Mouse (Mus musculus) hematopoietic stem cell, adult 5-6 weeks (primary cell): ENCODE results near the gene Paox. TPM values are rescaled to one million over a fixed set of nuclear protein-coding genes. Genes with fewer than 3 reads are reported as not detected.

ENCODE experiments used
- ATAC-seq, 2 experiments: fragments of 125-278 bp in 1 of 2; replicated peaks in 1 of 2; 2 replicates each; pipeline ENCODE4 v1.8.0; 2016 to 2017; ENCODE audit warnings: inconsistent platforms in 2 of 2, mild to moderate bottlenecking in 2 of 2, moderate number of reproducible peaks in 2 of 2, low read depth in 1 of 2, moderate TSS enrichment in 1 of 2; ENCODE audit not compliant: low FRiP score in 2 of 2, poor library complexity in 2 of 2, severe bottlenecking in 2 of 2, insufficient read depth in 1 of 2, low TSS enrichment in 1 of 2
- total RNA-seq: library from RNA; stranded (forward); fragments of 172-1452, 232-1000 nt; gene quantifications from 2 replicates; pipeline ENCODE4 v1.2.3, GENCODE M21; 2017

Paox gene
- total RNA-seq, 1 experiment from 2014 or later = 11.2 TPM

GRCm38 (mm10) chr7:140104009-140104408, 11.6 kb upstream of the Paox start:
- ATAC-seq = no peak

- no peak for ATAC-seq
Observed at GRCm38 (mm10) chr7:140111943-140112342, 3.7 kb upstream of the Paox start.

- ATAC-seq = peak; percentile 99 to 100
Observed at GRCm38 (mm10) chr7:140116329-140117054, 893 bp downstream of the Paox start, which contains the start of gene Echs1. Gene Echs1, minus strand, starts transcription at chr7:140116476.

GRCm38 (mm10) chr7:140120484-140120883, 4.9 kb downstream of the Paox start:
- no peak for ATAC-seq

- ATAC-seq = no peak
Observed at GRCm38 (mm10) chr7:140121338-140121910, 5.8 kb downstream of the Paox start.

- no peak for ATAC-seq
Observed at GRCm38 (mm10) chr7:140122765-140123164, 7.2 kb downstream of the Paox start.

- no peak for ATAC-seq
Observed at GRCm38 (mm10) chr7:140124382-140124781, 8.8 kb downstream of the Paox start.

- peak; percentile 95 to 96 for ATAC-seq
Observed at GRCm38 (mm10) chr7:140125278-140126021, 9.9 kb downstream of the Paox start.

- no peak for ATAC-seq
Observed at GRCm38 (mm10) chr7:140126022-140126350, 10.4 kb downstream of the Paox start.

- ATAC-seq = no peak
Observed at GRCm38 (mm10) chr7:140126934-140127333, 11.3 kb downstream of the Paox start.

GRCm38 (mm10) chr7:140127911-140128310, 12.3 kb downstream of the Paox start:
- no peak for ATAC-seq

- ATAC-seq = peak; percentile 71 to 72
Observed at GRCm38 (mm10) chr7:140132184-140132583, 16.6 kb downstream of the Paox start.

- ATAC-seq = peak; percentile 67 to 74
Observed at GRCm38 (mm10) chr7:140134033-140134432, 18.4 kb downstream of the Paox start.

- ATAC-seq = no peak
Observed at GRCm38 (mm10) chr7:140135106-140135770, 19.6 kb downstream of the Paox start.

- peak; percentile 69 to 80 for ATAC-seq
Observed at GRCm38 (mm10) chr7:140137135-140138020, 21.8 kb downstream of the Paox start, which contains the start of gene Mtg1. Gene Mtg1, plus strand, starts transcription at chr7:140137564.

GRCm38 (mm10) chr7:140138021-140138310, 22.4 kb downstream of the Paox start:
- no peak for ATAC-seq

- peak; percentile 63 to 65 for ATAC-seq
Observed at GRCm38 (mm10) chr7:140141350-140141749, 25.8 kb downstream of the Paox start.
